Mouse (Mus musculus) heart, embryonic 10.5 days (tissue): Measurements from ENCODE around the gene Tmem235. TPM values are rescaled to one million over a fixed set of nuclear protein-coding genes. Genes with fewer than 3 reads are reported as not detected.
"Not testable (repeated sequence)": the region's sequence is repeated elsewhere in the genome, so short reads cannot be mapped to it uniquely, and the experiment has no call there.

ENCODE experiments used
- DNase-seq: peaks from one replicate; pipeline ENCODE4 v3.0.0-alpha.2; 2017; ENCODE audit warnings: low spot score
- H3K27ac ChIP-seq: fragments of 300-500 bp; sonication (generic); 2 replicates; pipeline ENCODE4 v1.5.1; 2016; ENCODE audit warnings: mild to moderate bottlenecking
- H3K27me3 ChIP-seq: fragments of 300-500 bp; sonication (generic); 2 replicates; pipeline ENCODE4 v1.6.1; 2016; ENCODE audit warnings: mild to moderate bottlenecking; ENCODE audit not compliant: poor library complexity, insufficient read depth, severe bottlenecking
- H3K36me3 ChIP-seq: fragments of 300-500 bp; sonication (generic); 2 replicates; pipeline ENCODE4 v1.6.1; 2016; ENCODE audit warnings: mild to moderate bottlenecking, moderate library complexity
- H3K4me1 ChIP-seq: fragments of 300-500 bp; sonication (generic); 2 replicates; pipeline ENCODE4 v1.6.1; 2016; ENCODE audit warnings: mild to moderate bottlenecking
- H3K4me3 ChIP-seq: fragments of 300-500 bp; sonication (generic); 2 replicates; pipeline ENCODE4 v1.5.1; 2016; ENCODE audit warnings: mild to moderate bottlenecking, moderate library complexity
- H3K9me3 ChIP-seq: fragments of 300-500 bp; sonication (generic); 2 replicates; pipeline ENCODE4 v1.6.1; 2016; ENCODE audit warnings: mild to moderate bottlenecking, moderate library complexity
- WGBS: fragments of 180-500 bp; shearing (Covaris S2); methylation state at CpG from one replicate; pipeline ENCODE4 v1.1.7; 2016; 5-methylcytosine and 5-hydroxymethylcytosine counted together
- polyA plus RNA-seq: library from polyadenylated mRNA; unstranded; fragments of >200 nt; fragmentation: Nextera tagmentation; extraction: Ambion mirVana; gene quantifications from 2 replicates; pipeline ENCODE4 v1.2.1, GENCODE M21; 2016

Tmem235 gene
- not detected in 2 replicates for polyA plus RNA-seq

GRCm38 (mm10) chr11:117860601-117861000 is at the start of gene Tmem235:
Gene Tmem235 (plus strand): TSS chr11:117860752.
- Histone ChIP-seq H3K4me1 (peaks cover 23% of the 10 kb centered on the region), H3K4me3 (peak within 1 kb of the TSS; percentile 45), H3K36me3 (peaks cover 27% of the 10 kb centered on the region), H3K27me3 (peaks cover 76% of the 10 kb centered on the region), H3K9me3 (no peaks in the 10 kb centered on the region), H3K27ac (peak within 1 kb of the TSS; percentile 22; the same call in 1 of the 2 replicates)
- DNase-seq = no peak
- 3% methylated on average over 23 of the region's 23 CpGs for WGBS

DNA sequence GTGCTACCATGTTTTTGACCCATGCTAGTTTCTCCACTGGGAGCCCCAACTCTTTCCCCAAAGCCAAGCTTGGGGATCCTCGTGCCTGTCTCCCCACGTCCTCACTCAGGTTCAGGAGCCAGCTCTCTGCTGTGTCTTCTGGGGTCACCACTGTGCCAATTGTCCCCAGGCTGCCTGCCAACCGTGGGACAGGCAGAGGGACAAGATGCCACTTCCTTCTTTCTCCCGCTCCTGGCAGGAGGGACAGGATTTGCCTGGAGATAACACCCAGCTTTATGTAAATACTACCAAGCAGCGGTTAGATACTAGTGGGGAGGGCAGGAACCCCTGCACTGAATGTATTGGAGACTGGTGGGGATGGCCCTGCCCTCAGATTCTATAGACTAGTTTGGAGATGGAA is 46.7 kb upstream of the Tmem235 start:
- no peak overlapping the region for H3K4me3 ChIP-seq
- no peak overlapping the region for H3K27ac ChIP-seq
- H3K36me3 ChIP-seq = peaks cover 69% of the 10 kb centered on the region
- no peak for DNase-seq
- no peaks in the 10 kb centered on the region for H3K27me3 ChIP-seq
- 69% methylated on average over 5 of the region's 5 CpGs for WGBS
- no peaks in the 10 kb centered on the region for H3K9me3 ChIP-seq
- H3K4me1 ChIP-seq = peaks cover 61% of the 10 kb centered on the region

- DNase-seq = no peak
- H3K36me3 ChIP-seq = peaks cover 79% of the 10 kb centered on the region
- H3K4me3 ChIP-seq = no peak overlapping the region
- no peaks in the 10 kb centered on the region for H3K9me3 ChIP-seq
- 89% methylated on average over 6 of the region's 6 CpGs for WGBS
- H3K27ac ChIP-seq = no peak overlapping the region
- H3K27me3 ChIP-seq = no peaks in the 10 kb centered on the region
- peaks cover 61% of the 10 kb centered on the region for H3K4me1 ChIP-seq
Measured at GRCm38 (mm10) chr11:117814704-117815366, 45.7 kb upstream of the Tmem235 start.

DNA sequence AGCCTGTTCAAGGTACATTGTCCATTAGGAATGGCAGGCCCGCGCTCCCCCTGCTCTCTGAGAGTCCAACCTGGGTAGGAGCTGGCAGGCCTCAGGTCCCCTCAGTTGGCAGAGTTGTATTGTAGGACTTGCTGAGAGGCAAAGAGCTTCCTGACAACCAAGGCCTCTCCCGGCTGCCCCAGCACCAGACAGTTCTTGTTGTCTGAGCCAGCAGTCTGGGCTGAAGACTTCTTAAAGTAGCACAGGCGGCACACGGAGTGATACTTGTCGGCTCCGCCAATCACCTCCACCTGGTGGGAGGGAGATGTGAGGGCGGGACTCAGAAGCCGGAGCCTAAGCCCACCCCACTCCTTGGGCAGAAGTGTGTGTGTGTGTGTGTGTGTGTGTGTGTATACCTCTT is 44.7 kb upstream of the Tmem235 start:
- H3K27me3 ChIP-seq, H3K27ac ChIP-seq, DNase-seq, H3K9me3 ChIP-seq, H3K4me3 ChIP-seq: not testable (repeated sequence)
- WGBS = 80% methylated on average over 9 of the region's 9 CpGs
- H3K4me1 ChIP-seq = peaks cover 51% of the 10 kb centered on the region
- H3K36me3 ChIP-seq = peaks cover 89% of the 10 kb centered on the region

DNA sequence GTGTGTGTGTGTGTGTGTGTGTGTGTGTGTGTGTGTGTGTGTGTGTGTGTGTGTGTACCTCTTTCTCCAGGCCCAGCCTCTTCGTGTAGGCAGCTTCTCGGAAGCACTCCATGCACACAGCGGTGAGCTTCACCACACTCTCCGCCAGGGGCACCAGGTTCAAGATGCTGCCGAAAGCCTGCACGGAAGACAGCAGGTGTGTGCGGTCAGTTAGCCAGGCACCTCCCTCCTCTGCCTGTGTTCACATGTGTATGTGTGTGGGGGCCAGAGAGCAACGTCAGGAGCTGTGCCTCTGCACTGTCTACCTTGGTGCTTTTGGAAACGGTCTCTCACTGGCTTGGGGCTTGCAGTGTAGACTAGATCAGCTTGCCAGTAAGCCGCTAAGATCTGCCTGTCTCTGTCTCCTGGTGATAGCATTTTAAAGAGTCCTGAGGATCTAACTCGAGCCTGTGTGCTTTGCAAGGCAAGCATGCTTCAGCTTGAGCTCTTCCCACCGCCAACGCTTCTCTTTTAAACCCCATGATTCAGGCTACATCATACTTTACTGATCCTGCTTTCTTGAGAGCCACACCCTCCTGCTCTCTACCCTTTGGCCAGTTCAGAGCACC is 44.1 kb upstream of the Tmem235 start:
- Histone ChIP-seq H3K27me3 (no peaks in the 10 kb centered on the region), H3K36me3 (peaks cover 95% of the 10 kb centered on the region), H3K9me3 (no peaks in the 10 kb centered on the region), H3K4me3 (no peak overlapping the region), H3K27ac (no peak overlapping the region), H3K4me1 (peaks cover 45% of the 10 kb centered on the region)
- WGBS = 88% methylated on average over 11 of the region's 13 CpGs
- no peak for DNase-seq

- H3K27me3 ChIP-seq = no peaks in the 10 kb centered on the region
- no peak overlapping the region for H3K27ac ChIP-seq
- no peak for DNase-seq
- H3K9me3 ChIP-seq = no peaks in the 10 kb centered on the region
- peaks cover 99% of the 10 kb centered on the region for H3K36me3 ChIP-seq
- peaks cover 45% of the 10 kb centered on the region for H3K4me1 ChIP-seq
- no peak overlapping the region for H3K4me3 ChIP-seq
- 84% methylated on average over 8 of the region's 8 CpGs for WGBS
Measured at GRCm38 (mm10) chr11:117819095-117819494, 41.5 kb upstream of the Tmem235 start.

DNA sequence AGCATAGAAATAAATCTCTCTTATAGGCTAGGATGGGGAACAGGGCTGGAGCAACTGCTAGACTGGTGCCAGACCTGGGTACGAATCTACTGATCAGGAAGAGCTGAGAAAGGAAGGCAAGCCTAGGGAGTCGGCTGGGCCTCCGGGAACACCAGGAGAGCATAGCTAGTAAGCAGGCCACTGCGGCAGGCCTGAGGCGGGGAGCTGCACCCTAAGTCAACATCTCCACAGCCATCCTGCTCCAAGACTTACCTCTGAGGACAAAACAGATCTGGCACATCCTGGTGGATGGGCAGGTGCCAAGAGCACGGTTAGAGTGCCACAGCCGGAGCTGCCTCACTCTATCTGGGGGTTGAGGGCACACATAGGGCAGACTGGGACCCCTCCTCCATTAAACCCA is 40.4 kb upstream of the Tmem235 start:
- H3K4me1 ChIP-seq = peaks cover 47% of the 10 kb centered on the region
- no peak for DNase-seq
- WGBS = 92% methylated on average over 7 of the region's 7 CpGs
- no peaks in the 10 kb centered on the region for H3K27me3 ChIP-seq
- H3K36me3 ChIP-seq = peaks cover 88% of the 10 kb centered on the region
- no peak overlapping the region for H3K4me3 ChIP-seq
- H3K27ac ChIP-seq = no peak overlapping the region
- no peaks in the 10 kb centered on the region for H3K9me3 ChIP-seq

DNA sequence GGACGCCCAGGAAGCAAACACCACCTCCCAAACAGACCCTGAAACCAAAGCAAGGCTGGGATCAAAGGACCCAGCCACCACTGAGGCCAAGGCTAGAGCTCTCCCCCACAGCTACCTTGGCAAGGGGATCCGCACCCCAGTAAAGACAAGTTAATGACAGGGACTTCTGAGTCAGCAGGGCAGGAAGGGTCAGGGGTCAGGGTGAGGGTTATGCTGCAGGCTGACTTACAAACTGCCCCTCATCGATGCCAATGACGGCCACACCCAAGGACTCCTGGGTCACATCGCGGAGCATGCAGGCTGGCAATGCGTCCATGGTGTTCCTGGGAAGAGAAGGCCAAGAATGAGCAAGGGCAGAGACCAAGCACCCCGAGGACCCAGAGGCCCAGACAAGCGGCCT is 38.7 kb upstream of the Tmem235 start:
- Histone ChIP-seq H3K9me3 (no peaks in the 10 kb centered on the region), H3K36me3 (peaks cover 72% of the 10 kb centered on the region), H3K4me3 (no peak overlapping the region), H3K4me1 (peaks cover 58% of the 10 kb centered on the region), H3K27ac (no peak overlapping the region), H3K27me3 (no peaks in the 10 kb centered on the region)
- 88% methylated on average over 9 of the region's 9 CpGs for WGBS
- no peak for DNase-seq

GRCm38 (mm10) chr11:117822728-117823241 is 37.8 kb upstream of the Tmem235 start:
- peaks cover 63% of the 10 kb centered on the region for H3K36me3 ChIP-seq
- H3K4me3 ChIP-seq = no peak overlapping the region
- WGBS = 79% methylated on average over 7 of the region's 7 CpGs
- no peak for DNase-seq
- H3K27ac ChIP-seq = no peak overlapping the region
- H3K9me3 ChIP-seq = no peaks in the 10 kb centered on the region
- H3K4me1 ChIP-seq = peaks cover 60% of the 10 kb centered on the region
- H3K27me3 ChIP-seq = no peaks in the 10 kb centered on the region

DNA sequence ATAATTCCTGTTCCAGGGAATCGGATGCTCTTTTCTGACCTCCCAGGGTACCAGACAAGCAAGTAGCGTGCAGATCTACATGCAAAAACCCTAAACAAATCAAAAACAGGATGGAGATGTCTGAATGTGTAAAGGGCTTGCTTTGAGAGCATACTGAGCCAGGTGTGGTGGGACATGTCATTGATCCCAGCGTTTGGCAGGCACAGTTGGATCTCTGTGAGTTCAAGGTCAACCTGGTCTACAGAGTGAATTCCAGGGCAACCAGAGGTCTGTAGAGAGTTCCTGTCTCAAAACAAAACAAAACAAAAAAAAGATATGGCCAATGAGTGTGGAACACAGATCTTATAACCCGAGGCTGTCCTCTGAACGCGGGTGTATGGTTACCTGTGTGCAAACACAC is 37.1 kb upstream of the Tmem235 start:
- Histone ChIP-seq H3K4me3 (no peak overlapping the region), H3K27me3 (no peaks in the 10 kb centered on the region), H3K9me3 (no peaks in the 10 kb centered on the region), H3K27ac (no peak overlapping the region), H3K36me3 (peaks cover 57% of the 10 kb centered on the region), H3K4me1 (peaks cover 62% of the 10 kb centered on the region)
- no peak for DNase-seq
- 89% methylated on average over 6 of the region's 6 CpGs for WGBS

GRCm38 (mm10) chr11:117824060-117824969 is 36.2 kb upstream of the Tmem235 start:
- DNase-seq = peak; percentile 91
- Histone ChIP-seq H3K9me3 (no peaks in the 10 kb centered on the region), H3K4me3 (peak overlapping the region; percentile 76), H3K4me1 (peaks cover 62% of the 10 kb centered on the region), H3K27ac (peak overlapping the region; percentile 93), H3K27me3 (no peaks in the 10 kb centered on the region), H3K36me3 (peaks cover 48% of the 10 kb centered on the region)
- 23% methylated on average over 23 of the region's 23 CpGs for WGBS

DNA sequence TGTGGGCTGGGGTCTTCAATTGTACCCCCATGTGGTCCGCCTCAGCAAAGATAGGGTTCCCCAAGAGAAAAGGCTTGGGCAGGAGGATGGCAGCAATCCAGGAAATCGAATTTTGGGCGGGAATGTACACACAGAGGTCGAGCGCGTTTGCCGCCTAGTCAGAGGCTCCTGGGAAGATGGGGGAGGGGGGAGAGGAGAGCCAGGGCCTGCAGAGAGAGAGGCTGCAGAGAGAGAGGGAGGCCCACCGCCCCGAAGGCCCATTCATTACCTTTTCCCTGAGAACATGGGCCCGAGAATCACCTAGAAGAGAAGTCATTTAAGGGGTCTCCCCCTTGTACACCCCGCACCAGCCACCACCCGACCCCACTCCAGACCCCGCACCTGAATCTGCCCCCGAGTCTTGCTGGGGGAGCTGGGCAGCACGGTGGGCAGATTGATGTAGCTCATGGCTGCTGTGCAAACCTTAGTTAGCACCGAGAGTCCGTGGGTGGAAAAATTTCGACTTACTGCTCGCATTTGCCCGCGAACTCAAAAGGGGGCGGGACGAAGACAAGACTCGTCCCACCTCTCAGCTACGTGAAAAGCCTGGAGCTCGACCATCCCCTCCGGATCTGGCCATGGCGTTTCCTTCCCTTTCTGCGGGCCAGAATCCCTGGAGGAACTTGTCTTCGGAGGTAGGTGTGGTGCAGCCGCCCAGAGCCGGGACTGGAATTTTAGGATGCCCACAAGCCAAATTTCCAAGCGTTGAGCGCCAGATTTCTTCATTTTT is 35.0 kb upstream of the Tmem235 start, which contains the start of the genes Afmid and Tk1:
Gene Afmid (plus strand): TSS at position 592 of the 769 bp plus-strand sequence.
Gene Tk1 (minus strand): TSS at position 760 of the 769 bp plus-strand sequence.
- DNase-seq = peak; percentile 94
- H3K4me1 ChIP-seq = peaks cover 69% of the 10 kb centered on the region
- peaks cover 36% of the 10 kb centered on the region for H3K36me3 ChIP-seq
- H3K27ac ChIP-seq = peak within 1 kb of the TSS; percentile 93
- H3K4me3 ChIP-seq = peak within 1 kb of the TSS; percentile 76
- no peaks in the 10 kb centered on the region for H3K9me3 ChIP-seq
- under 1% methylated on average over 34 of the region's 34 CpGs for WGBS
- no peaks in the 10 kb centered on the region for H3K27me3 ChIP-seq
